Mouse (Mus musculus) regulatory T cell (primary cell): ENCODE results near the gene Iqcn.

Source experiments
- in situ Hi-C: fragments of 300-600 bp; cut with MboI, MseI; formaldehyde crosslinking; loops from one replicate; pipeline ENCODE4 v1.15.1; 2025; ENCODE audit warnings: high pct_unique_total_duplicates

The Iqcn gene

DNA sequence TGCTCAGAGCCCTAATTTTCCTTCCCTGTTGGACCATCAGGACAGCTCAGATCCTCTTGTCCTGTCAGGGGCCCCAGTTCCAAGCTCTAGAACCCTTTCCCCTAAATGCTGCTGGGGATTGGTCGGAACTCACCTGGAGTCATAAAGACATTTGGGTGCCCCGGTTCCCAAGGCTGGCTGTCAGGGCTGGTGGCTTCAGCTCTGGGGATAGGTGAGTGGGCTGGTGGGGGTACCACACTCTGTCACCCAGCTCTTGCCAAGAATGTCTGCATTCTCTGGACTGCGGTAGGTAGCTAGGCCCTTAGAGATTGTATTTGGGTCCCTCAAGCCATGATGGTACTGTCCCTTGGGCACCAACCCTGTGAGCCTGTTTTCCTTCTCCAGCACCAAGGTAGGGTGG is at the start of gene Iqcn:
Gene Iqcn, plus strand, starts transcription at position 171 of the 400 bp plus-strand sequence.
- in situ Hi-C loops: no loop called here

DNA sequence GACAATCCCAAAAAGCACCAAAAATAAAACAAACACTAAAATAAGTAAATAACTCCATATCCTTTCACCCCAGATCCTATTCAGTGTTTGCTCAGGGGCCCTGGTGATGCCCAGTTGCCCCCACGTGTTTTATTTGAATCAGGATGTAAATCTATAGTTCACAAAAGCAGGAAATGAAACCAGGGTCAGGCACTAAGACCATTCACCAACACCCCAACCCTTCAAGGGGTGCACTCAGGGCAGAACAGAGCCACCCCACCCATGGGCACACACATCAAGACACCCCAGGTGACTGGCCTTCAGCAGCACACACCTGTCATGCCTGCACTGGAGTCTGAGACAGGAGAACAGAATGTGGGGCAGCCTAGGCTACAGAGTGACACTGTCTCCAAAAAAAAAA is 49.1 kb upstream of the Iqcn start:
- in situ Hi-C loops: no loop called here

DNA sequence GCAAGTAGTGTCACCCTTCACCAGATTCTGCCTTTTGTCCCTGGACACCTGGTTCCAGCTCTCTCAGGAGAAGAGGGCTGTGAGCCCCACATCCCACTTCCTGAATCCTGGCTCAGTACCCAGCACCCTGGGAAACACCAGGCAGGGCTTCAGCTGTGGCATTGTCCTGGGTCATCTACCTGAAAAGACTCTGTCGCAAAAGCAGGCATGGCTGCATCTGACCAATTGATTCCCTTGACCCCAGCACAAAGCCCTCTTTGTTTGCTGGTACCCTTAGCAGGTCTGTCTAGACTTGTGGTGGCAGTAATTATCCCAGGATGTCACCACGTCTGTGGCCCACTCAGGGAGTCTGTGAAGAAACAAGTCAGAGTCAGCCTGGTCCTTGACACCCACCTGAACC is 47.8 kb upstream of the Iqcn start:
- in situ Hi-C loops: loop anchor here (5.0 kb wide), 1 partner anchor 43 kb away; no protein-coding TSS in a partner anchor

DNA sequence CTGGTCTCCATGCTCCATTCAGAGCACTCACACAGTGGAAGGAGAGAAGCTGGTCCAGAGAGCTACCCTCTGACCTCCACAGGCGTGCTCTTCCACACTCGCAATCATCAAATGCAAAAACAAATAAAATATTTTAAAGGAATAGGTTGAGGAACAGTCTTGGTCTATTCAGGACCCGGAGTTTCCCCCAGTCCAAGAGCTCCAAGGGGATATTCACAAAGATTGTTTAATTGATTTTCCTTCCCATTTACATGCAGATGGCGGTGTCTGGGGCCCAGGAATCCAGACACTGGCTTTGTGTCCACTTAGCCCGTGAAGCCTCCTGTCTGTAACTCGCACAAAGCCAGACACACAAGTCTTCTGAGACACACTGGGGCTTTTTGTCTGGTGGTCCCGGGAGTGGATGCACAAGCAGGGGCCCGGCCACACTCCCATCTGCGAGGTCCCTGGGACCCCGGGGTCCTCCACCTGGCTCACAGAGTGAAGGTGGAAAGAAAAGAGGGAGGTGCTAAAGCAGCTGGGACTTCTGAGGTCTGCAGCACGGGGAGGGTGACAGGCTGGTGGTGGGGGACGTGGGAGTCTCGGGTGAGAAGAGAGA is 47.0 kb upstream of the Iqcn start:
- in situ Hi-C loops: loop anchor here (5.0 kb wide), 1 partner anchor 44 kb away; no protein-coding TSS in a partner anchor

DNA sequence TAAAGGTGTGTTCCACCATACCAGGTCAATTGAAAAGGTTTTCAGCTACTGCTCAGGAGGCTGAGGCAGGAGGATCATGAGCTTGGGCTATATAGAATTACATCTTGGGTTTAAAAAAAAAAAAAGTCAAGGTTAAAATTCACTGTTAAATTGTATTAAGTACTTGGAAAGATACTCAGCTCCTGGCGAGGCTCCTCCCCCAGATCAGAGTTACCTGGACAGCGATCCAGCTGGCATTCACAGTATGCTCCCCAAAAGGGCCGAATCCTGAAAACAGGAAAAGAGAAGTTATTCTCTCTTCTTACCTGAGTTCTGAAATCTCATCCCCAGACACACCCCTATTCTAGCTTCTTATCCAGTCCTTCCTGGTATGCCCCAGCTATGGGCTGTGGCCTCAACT is 46.0 kb upstream of the Iqcn start:
- in situ Hi-C loops: loop anchor here (5.0 kb wide), 1 partner anchor 45 kb away; no protein-coding TSS in a partner anchor

DNA sequence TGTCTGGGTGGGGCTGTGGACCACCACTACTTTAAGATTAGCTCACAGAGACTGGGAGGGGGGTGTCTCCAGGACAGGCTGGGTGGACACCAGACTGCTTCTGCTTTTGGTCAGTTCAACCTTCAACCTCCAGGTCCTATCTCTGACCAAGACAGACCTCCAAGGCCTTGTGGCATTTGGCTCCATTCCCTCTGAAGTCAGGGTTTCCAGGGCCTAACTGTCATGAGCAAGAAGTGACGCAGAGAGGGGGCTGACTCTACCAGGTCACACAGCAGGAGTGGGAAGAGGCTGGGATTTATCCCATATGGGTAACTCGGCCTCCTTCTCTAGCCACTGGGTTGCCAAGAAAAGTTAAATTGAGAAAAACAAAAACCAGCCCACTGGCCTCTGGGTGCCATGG is 45.5 kb upstream of the Iqcn start:
- in situ Hi-C loops: loop anchor here (5.0 kb wide), 1 partner anchor 45 kb away; no protein-coding TSS in a partner anchor

DNA sequence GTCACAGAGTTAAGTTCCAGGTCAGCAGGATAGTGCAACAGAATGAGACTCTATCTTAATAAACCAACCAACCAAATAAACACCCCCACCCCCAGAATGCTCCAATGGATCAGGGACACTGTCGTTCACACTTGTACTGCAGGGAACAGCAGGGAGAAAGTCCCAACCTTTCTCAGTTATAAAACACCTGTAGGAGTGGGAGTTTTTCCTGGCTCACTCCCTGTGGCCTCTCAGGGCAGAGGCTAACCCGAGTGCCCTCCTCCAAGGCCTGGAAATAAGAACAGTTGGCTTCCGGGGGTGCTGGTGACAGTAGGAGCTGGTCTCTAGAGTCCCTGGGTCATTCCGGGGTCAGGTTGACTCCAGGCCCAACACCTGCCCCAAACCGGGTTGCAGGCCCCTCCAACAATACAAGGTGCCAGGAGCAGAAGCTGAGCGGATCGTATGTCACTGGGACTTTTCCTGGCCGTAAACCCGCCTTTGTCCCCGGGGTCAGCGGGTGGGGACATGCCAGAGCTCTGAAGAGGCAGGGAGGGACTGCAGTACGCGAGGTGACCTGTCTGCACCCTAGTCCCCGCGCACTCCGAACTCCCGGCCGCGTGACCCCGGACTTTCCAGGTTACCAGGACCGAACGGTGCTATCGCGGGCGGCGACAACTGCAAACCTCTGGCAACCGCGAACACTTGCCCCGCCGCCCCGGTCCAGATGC is 44.2 kb upstream of the Iqcn start:
- in situ Hi-C loops: loop anchor here (5.0 kb wide), 1 partner anchor 47 kb away; no protein-coding TSS in a partner anchor

DNA sequence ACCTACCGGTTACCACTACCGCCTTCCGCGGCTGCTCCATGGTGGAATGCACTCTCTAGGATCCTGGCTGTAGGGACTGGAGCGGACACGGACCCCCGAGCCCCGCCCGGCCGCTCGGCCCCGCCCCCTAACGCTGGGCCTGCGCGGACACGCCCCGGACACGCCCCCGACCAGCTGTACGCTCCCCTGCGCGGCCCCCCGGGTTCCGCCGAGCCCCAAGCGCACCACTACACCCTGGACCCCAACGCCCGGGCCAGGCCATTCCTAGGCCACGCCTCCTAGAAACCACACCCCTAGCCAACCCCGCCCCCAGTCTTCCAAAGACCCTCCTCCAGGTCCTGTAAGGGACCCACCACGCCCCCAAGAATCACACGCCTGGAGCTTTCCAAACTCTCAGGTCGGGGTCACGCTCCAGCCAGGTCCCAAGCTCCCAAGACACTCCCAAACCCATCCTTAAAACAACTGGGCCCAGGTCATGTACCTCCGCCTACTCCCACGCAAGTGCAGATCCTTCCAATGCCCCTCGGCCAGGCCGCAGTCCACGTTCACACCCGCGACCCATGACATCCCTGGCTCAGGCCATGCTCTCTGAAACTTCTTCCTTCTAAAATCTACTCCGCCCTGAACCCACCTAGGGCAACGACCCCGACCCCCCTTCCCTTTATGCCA is 43.5 kb upstream of the Iqcn start:
- in situ Hi-C loops: loop anchor here (5.0 kb wide), 1 partner anchor 47 kb away; no protein-coding TSS in a partner anchor

DNA sequence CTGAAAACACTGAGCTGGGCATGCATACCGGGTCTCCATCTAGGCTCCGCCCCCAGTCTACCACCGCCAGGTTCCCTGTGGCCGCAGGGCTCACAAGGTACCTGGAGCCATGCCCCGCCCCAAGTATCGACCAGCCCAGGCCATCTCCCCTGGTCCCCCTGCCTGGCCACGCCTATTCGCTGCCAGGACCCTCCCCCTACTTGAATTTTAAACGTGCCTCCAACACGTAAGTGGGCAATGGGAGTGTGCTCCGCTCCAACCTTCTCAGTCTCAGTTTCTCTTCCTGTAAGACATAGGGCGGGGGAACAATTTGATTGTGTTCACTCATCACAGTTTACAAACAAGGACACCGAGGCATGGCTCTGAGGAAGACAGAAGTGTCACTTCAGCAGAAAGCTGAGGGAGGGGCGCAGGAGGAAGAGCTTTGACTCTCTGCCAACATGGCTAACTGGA is 43.0 kb upstream of the Iqcn start, which contains the start of gene Pgpep1:
Gene Pgpep1, minus strand, starts transcription at position 116 of the 453 bp plus-strand sequence.
- in situ Hi-C loops: no loop called here

DNA sequence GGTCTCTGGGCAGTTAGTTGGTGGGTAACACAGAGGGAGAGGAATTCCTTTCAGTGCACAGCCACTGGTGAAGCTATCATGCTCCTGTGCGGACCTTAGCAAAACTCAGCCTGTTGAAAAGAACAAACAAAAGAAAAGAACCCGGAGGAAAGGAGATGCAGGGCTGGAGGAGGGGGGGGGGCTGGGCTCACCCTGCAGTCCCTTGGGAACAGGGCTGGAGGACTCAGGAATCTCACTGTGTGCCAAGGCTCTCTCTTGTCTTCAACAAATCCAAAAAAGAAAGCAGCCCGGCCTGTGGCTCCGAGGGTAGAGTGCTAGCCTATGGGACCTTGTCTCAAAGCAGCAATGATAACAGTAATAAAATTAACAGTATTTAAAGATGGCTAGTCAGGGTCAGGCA is 39.6 kb upstream of the Iqcn start:
- in situ Hi-C loops: no loop called here

DNA sequence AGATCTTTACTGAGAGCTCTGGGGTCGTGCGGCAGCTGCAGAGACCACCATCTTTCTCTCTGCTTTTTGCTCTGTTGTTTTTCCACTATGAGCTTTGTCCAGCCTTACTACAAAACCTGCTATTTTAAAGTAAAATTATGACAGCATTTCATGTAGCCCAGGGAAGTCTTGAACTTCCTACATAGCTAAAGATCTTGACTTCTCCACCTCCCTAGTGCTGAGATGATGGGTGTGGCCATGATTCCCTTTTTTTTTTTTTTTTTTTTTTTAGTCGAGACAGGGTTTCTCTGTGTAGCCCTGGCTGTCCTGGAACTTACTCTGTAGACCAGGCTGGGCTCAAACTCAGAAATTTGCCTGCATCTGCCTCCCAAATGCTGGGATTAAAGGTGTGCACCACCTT is 38.6 kb upstream of the Iqcn start:
- in situ Hi-C loops: loop anchor here (5.0 kb wide), 1 partner anchor 48 kb away; no protein-coding TSS in a partner anchor

DNA sequence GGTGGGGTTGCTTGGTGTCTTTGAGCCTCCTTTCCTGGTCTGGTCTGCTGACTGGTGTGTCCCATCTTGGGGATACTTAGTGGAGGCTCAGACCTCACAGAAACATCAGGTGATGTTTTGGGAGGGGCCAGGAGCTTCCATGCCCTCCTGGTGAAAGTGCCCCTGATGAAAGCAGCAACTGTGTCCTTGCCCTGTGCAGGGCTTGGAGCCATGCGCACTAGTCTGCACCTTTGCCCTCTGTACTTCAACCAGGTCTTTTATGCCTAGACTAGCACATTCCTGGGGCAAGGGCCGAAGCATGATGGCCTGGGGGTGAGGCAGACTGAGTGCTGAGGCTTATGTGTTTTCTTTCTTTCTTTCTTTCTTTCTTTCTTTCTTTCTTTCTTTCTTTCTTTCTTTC is 37.7 kb upstream of the Iqcn start:
- in situ Hi-C loops: loop anchor here (5.0 kb wide), 1 partner anchor 47 kb away; no protein-coding TSS in a partner anchor

DNA sequence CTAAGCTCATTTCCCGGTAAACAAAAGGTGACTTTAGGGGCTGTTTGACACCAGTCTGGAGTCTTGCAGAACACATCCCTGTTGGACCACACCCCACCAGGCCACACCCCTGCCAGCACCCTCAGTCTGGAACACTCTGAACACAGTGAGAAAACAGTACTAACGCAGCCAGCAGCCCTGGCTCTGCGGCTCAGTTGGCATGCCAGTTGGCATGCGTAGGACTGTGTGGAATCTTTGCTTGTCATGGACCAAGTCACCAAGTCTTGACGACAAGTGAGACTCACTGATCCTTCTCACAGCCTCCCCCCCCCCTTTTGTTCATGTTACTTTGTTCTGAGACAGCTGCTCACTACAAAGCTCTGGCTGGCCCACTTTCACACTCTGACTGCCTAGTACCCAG is 36.2 kb upstream of the Iqcn start:
- in situ Hi-C loops: loop anchor here (5.0 kb wide), 1 partner anchor 45 kb away; no protein-coding TSS in a partner anchor

DNA sequence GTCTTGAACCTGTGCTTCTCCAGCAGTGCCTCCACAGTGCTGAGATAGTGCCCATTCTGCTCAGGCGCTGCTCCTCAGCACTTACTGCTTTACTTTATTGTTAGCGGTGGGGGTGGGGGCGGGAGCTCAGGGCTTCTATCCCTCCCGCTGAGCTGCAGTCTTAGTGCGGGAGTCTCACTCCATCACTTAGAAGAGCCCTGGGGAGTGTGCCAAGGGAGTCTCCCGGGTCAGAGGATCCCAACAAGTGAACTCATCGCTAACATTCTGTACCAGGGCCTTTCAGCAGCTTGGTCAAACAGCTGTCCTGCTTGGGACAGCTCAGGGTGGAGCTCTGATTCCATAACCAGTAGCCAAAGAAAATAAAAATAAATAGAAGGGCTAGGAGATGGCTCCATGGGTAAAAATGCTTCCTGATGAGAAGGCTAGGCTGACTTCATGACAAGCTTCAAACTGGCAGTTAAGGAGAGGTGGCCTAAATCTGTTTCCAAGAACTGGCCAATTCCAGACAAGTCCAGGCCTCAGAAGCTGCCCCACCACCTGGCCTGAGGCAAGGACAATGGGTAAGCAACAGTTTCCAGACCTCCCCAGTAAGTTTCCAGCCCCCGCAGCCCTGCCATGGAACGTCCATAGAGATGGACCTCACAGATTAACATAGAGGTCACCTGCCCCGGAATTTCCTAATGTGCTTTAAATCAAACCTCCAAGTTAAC is 31.5 kb upstream of the Iqcn start:
- in situ Hi-C loops: no loop called here

DNA sequence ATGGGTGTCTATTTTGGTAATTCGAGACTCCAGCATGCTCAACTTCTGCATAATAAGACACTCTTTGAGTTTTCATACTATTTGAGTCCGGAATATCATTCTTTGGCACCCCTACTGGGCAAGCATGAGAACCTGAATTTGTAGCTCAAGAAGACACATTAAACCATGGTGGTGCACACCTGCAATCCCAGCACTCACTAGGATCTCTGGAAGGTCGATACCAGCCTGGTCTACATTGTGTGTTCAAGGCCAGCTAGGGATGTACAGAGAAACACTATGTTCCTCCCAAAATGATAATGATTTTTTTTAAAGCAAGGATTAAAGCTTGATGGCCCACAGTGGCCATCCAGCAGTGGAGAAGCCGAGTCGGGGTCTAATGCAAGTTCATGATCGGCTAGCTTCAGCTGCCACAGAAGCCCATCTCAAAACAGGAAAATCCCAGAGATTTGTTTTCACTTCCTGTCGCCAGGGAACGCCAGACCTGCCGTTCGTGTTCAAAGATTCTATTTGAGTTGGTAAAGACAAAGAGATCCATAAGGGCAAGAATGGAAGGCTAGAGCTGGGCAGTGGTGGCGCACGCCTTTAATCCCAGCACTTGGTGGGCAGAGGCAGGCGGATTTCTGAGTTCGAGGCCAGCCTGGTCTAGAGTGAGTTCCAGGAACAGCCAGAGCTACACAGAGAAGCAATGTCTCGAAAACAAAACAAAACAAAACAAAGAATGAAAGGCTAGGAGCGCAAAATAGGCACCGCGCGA is 30.8 kb upstream of the Iqcn start:
- in situ Hi-C loops: no loop called here

DNA sequence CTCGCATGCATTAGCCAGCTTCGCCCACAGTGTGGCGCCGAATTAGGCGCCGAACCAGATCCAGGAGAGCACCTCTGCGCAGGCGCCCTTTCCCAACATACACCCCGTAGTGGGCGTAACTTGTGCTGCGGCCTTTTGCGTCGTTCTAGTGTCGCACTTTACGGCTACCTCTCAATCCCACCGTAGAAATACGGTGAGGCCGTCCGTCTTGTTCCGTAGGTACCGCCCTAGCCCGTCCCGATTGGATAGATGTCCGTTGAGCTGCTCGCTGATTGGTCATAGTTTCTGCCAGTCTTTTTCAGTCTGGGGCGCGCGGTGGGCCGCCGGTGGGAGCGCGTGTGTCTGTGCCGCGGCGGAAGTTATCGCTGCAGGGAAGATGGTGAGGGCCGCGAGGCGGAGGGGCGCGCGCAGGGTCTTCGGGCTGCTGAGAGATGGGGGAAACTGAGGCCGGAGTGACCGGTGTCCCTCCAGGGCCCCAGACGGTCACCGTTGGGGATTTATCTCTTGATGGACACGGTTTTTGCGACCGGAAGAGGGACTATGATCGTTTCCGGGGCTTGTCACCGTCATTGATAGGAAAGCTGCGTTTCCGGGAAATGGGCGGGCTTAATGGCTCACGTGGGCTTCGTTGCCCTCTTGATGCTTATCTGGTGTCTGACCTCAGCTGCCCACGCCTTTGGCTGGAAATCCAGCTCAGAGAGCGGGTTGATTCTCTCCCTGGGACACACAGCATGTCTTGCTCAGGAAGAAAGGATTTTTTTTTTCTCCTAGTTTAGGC is 30.0 kb upstream of the Iqcn start, which contains the start of gene Lsm4:
Gene Lsm4, plus strand, starts transcription at position 170 of the 778 bp plus-strand sequence.
- in situ Hi-C loops: no loop called here

DNA sequence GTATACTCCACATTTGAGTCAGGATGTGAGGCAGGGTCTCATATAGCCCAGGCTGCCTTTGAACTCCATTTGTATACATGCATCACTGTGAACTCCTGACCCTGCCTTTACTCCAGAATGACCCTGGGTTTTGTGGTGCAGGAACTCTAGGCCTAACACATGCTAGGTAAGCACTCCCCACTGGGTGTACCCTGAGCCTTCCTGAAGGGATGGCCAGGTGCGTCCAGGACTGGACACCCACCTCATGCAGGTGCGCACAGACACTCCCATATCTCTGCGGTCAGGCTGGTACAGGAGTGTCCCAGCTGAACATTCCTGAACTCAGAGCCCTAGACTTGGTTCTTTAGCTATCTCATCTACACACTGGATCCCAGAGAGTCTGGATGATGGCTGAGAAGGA is 29.1 kb upstream of the Iqcn start:
- in situ Hi-C loops: no loop called here

DNA sequence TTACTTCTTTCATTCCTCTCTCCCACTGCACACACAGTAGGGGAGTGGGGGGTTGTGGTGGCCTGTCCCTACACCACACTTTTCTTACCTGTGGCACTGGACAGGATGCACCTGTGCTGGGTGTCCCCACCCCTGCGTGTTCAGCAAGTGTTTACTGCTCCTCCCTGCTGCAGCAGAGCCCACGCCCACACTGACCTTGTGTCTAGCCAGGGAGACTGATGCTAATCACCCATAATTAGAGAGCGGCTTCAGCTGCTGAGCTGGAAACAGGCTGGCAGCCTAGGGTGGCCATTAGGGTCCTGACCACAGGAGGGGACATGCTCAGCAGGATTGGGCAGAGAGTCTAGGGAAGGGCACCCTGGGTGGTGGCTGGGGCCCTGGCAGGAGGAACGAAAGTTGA is 28.5 kb upstream of the Iqcn start:
- in situ Hi-C loops: no loop called here

DNA sequence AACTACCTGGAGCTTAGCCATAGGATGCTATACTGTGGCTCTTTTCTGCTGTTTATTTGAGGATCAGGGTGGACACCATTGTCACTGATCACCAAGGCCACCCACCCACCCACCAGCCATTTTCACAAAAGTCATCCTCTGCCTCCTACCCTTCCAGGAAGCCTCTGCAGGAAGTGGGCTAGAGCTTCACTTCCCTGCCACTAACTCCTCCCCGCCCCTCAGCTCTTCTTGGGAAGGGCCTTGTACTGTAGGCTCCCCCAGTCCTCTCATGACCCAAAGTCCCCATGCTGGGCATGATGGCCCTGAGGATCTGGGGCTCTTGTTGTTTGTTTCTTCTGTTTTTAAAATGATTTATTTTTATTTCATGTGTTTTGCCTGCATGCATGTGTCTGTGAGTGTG is 27.9 kb upstream of the Iqcn start:
- in situ Hi-C loops: no loop called here
